Mouse (Mus musculus) heart, embryonic 13.5 days (tissue): ENCODE data around the gene Sprr2h. TPM values are rescaled to one million over a fixed set of nuclear protein-coding genes. Genes with fewer than 3 reads are reported as not detected.

Source experiments
- polyA plus RNA-seq: library from polyadenylated mRNA; unstranded; fragments of >200 nt; fragmentation: Nextera tagmentation; extraction: Ambion mirVana; gene quantifications from 2 replicates; pipeline ENCODE4 v1.2.1, GENCODE M21; 2015

Gene Sprr2h
- polyA plus RNA-seq, 1 experiment from 2014 or later, result not detected

Other genes with a start within 250 kb of the Sprr2h start
- gene Lelp1, start 242.9 kb upstream of the Sprr2h start, polyA plus RNA-seq, result not detected in 2 replicates
- not detected in 2 replicates for gene Sprr2a1, start 169.9 kb upstream of the Sprr2h start, polyA plus RNA-seq
- 1.6 and 2.0 TPM in 2 replicates for gene Sprr2a2, start 169.8 kb upstream of the Sprr2h start, polyA plus RNA-seq
- gene Sprr2a3, start 100.3 kb upstream of the Sprr2h start, polyA plus RNA-seq, result not detected in 2 replicates
- gene Sprr2b, start 69.1 kb upstream of the Sprr2h start, polyA plus RNA-seq, result not detected in 2 replicates
- gene Sprr2d, start 46.5 kb upstream of the Sprr2h start, polyA plus RNA-seq, result not detected in 2 replicates
- not detected in 2 replicates for gene Sprr2e, start 33.5 kb upstream of the Sprr2h start, polyA plus RNA-seq
- not detected in 2 replicates for gene Sprr2f, start 20.5 kb upstream of the Sprr2h start, polyA plus RNA-seq
- gene Sprr2i, start 22.3 kb downstream of the Sprr2h start, polyA plus RNA-seq, result not detected in 2 replicates
- not detected in 2 replicates for gene Sprr2j-ps, start 32.4 kb downstream of the Sprr2h start, polyA plus RNA-seq
- 6.5 and 6.8 TPM in 2 replicates for gene Gm9774, start 43.7 kb downstream of the Sprr2h start, polyA plus RNA-seq
- gene Sprr2k, start 46.9 kb downstream of the Sprr2h start, polyA plus RNA-seq, result not detected in 2 replicates
- gene Sprr1b, start 53.1 kb downstream of the Sprr2h start, polyA plus RNA-seq, result not detected in 2 replicates
- gene Sprr3, start 73.0 kb downstream of the Sprr2h start, polyA plus RNA-seq, result not detected in 2 replicates
- 0.19 and 0.31 TPM in 2 replicates for gene Sprr1a, start 100.2 kb downstream of the Sprr2h start, polyA plus RNA-seq
- not detected in 2 replicates for gene Sprr4, start 114.8 kb downstream of the Sprr2h start, polyA plus RNA-seq
- not detected in 2 replicates for gene 2310046K23Rik, start 148.8 kb downstream of the Sprr2h start, polyA plus RNA-seq
- not detected in 2 replicates for gene Ivl, start 188.1 kb downstream of the Sprr2h start, polyA plus RNA-seq
- not detected in 2 replicates for gene Smcp, start 203.3 kb downstream of the Sprr2h start, polyA plus RNA-seq
- not detected in 2 replicates for gene 2210017I01Rik, start 221.8 kb downstream of the Sprr2h start, polyA plus RNA-seq
- not detected in 2 replicates for gene Lce6a, start 236.0 kb downstream of the Sprr2h start, polyA plus RNA-seq